Mouse (Mus musculus) induced T-regulatory cell, adult 2 months (primary cell): ENCODE data around the gene Rnf150.
"Not testable (repeated sequence)": the region's sequence is repeated elsewhere in the genome, so short reads cannot be mapped to it uniquely, and the experiment has no call there.

ENCODE experiments used
- DNase-seq: peaks from one replicate; pipeline ENCODE4 v3.0.0-alpha.2; 2012; ENCODE audit warnings: low read depth

The Rnf150 gene

GRCm38 (mm10) chr8:83077329-83077728, 214.2 kb downstream of the Rnf150 start:
- DNase-seq, result no peak

DNA sequence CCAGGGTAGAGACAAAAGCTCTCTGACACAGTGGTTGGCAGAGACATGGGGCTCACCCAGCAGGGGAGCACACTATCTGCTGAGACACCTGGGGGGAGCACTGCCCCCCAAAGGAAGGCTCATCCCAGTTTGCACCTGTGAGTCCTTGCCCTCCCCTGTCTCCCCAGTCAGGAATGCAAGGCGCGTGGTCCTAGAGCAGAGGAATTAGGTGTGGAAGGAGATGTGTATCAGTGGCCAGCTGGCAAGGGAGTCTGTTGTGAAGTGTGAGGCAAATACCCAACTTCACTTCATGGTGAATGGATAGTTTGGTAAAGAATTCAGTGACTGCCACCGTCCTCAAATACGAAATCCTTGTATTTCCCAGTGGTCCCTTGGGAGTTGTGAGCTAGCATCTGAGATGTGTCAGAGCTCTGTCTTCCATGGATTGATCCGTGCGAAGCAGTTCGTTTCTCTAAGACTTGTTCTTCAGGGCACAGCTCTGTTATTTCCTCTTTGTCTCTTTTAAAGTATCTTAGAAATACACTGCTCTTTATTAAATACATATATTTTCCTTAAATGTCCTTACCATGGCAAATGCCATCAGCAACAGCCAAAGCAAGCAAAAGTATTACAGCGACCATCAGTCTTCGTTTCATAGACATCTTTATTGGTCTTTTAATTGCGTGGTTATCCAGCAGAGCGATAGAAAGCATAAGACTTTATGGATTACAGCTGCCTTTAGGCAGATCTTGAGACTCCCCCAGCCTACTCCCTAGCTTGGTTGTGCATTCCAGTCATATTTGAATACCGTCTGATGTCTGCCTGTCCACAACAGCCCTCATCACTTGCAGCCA, 215.8 kb downstream of the Rnf150 start:
- no peak for DNase-seq

DNA sequence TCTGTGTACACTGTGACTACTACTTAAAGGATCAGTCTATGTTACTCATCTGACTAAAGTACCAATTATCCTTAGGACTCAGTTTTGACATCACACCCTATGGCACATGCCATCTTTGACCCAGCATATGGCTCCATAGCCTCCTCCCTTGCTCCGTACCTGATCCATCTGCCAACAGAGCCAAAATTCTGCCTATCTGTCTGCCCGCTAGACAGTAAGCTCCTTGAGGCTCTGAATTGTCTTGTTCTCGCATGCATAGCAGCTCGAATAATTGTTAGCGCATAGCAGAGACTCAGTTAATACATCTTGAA, 216.3 kb downstream of the Rnf150 start:
- DNase-seq, result no peak

DNA sequence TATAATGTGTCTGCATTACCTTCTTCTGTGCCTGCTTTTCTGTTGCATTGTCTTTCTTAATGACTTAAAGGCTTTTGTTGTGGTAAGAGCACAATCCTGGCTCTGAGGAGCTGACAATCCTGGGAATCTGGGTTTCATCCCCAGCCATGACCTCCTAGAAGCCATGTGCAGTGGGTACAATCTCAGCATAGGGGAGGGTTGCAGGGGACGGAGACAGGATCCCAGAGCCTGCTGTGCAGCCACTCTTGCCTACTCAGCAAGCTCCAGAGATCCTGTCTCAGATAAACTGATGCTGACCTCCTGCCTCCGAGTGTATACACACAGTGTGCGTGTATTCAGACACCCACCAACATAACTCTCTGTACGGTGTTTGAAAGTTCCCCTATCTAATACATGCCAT, 218.1 kb downstream of the Rnf150 start:
- no peak for DNase-seq

DNA sequence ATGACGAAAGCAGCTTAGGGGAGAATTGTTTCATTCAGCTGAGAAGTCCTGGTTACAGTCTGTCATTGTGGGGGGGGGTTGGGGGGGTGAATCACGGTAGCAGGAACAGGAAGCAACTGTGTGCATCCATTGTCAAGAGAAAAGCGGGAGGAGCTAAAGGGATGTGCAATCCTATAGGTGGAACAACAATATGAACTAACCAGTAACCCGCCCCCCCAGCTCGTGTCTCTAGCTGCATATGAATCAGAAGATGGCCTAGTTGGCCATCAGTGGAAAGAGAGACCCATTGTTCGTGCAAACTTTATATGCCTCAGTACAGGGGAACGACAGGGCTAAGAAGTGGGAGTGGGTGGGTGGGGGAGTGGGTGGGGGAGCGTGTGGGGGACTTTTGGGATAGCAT, 218.7 kb downstream of the Rnf150 start:
- not testable (repeated sequence) for DNase-seq

DNA sequence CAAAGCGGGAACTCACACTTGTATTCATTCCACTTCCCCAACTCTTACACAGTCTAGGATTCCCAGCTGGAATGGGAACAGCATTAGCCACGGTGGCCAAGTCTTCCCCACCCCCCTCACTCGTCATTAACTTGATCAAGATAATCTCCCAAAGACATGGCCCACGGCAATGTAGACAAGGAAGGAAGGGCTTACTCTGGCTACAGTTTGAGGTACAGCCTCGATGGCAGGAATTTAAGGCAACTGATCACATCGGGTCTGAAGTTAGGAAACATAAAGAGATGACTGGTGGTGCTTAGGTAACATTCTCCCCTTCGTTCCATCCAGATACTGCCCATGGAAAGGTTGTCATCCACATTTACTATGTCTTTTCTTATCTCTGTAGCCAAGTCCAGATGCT, 219.1 kb downstream of the Rnf150 start:
- DNase-seq, result no peak

DNA sequence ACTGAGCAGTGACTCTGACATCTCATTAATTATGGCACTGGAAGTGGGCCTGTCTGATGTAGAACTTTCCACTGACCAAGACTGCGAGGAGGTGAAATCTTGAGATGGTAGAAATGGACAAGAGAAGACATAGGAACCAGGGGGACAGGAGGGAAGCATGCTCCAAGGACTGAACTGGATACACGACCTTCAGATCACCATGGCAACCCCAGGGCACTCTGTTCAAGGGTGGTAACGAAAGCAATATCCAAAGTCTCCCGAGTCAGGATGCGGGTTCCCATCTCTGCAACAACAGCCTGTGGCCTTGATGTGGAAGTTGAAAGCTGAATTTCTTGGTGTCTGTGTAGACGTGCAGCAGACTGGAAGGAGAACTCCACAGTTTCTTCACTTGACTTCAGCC, 220.3 kb downstream of the Rnf150 start:
- DNase-seq, result no peak

DNA sequence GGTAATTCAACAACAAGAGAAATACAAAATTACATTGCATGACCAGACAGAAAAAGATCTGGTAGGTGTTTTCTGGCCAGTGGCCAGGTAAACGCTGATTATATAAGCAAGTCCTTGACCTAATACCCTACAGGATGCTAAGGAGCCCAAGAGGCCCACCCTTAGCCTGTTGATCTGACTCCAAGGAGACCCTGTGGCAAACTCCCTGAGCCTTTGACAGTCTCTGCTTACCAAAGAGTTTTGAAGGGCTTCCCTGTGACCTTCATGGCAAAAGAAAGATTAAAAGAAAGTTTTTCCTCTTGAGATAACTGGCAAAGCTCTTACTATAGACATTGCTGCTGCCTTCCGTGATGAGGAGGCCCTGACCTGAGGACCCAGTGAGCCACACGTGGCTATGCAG, 222.4 kb downstream of the Rnf150 start:
- no peak for DNase-seq

- peak; percentile 3 for DNase-seq
Observed at GRCm38 (mm10) chr8:83086625-83087024, 223.5 kb downstream of the Rnf150 start.

GRCm38 (mm10) chr8:83087604-83088003, 224.4 kb downstream of the Rnf150 start:
- DNase-seq, result no peak

- no peak for DNase-seq
Observed at GRCm38 (mm10) chr8:83088156-83088555, 225.0 kb downstream of the Rnf150 start.

GRCm38 (mm10) chr8:83089336-83089986, 226.3 kb downstream of the Rnf150 start:
- DNase-seq, result peak; percentile 77

- no peak for DNase-seq
Observed at GRCm38 (mm10) chr8:83090446-83090845, 227.3 kb downstream of the Rnf150 start.

- DNase-seq, result peak; percentile 19
Observed at GRCm38 (mm10) chr8:83100041-83100440, 236.9 kb downstream of the Rnf150 start.

GRCm38 (mm10) chr8:83102957-83103510, 239.9 kb downstream of the Rnf150 start:
- no peak for DNase-seq

DNA sequence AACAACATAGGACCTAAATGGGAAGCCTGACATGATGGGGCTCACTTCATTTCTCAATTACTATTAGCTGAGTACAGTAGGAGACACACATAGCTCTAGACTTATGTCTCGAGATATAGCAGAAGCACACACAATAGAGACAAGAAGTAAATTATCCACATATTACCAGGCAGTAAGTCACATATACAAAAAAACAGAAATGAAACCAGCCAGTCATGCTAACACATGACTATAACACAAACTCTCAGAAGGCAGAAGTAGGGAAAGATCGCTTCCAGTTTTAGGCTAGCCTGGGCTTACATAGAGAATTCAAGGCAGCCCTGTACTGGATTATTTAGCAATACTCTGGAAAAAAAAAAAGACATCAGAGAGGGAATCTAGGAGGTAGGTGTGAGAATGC, 240.8 kb downstream of the Rnf150 start:
- no peak for DNase-seq

GRCm38 (mm10) chr8:83109756-83110155, 246.6 kb downstream of the Rnf150 start:
- no peak for DNase-seq

DNA sequence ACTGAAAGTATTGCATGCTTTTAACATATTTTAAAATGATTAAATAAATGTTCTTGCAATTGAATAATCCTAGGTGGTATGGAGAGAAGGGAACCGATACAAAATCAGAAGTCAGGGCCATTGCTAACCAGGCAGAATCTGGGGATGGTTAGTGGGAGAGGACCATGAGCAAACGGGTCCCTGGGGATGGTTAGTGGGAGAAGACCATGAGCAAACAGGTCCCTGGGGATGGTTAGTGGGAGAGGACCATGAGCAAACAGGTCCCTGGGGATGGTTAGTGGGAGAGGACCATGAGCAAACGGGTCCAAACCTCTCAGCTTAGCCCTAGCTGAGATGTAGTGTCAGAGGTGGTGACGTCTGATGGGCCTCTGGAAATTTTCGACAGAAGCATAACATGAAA, 247.0 kb downstream of the Rnf150 start:
- no peak for DNase-seq

DNA sequence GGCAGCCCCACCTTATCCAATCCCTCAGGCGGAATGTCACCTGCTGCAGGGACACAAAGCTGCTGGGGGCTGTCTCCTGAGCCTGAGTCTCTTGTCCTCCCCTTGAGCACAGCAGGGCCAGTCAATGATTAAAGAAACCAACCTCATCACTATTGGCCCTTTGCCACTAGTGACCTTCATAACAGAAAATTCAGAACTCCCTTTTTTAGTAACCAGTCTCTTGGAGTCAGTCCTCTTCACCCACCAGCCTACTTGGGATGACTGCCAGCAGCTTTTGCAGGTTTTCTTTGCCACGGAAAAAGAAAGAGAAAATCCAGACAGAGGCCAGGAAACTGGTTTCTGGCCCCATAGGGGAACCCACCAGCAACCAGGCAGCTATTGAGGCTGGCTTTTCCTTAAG, 271.9 kb downstream of the Rnf150 start:
- no peak for DNase-seq

DNA sequence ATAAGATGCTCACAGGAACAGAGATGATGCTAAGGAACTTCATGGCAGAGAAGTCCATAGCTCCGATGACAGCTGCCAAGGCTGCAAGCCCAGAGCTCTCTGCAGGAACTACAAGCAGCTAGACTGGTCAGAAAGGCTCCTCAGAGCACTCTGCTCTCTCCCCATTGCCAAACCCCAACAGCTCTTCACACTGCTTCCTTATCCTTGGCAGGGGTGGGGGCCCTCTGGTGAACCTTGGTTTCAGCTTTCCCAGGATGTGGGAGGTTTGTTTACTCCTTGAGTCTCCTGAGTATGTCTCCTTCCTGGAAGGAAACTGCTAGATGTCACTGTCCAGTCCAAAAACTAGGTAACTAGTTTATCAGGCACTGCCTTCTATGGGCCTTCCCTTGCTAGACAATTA, 276.9 kb downstream of the Rnf150 start:
- no peak for DNase-seq

GRCm38 (mm10) chr8:83140701-83141111, 277.6 kb downstream of the Rnf150 start:
- DNase-seq, result no peak
